Comparison of ENCODE assay signal across 50 mouse cellular contexts in the genomic region with DNA sequence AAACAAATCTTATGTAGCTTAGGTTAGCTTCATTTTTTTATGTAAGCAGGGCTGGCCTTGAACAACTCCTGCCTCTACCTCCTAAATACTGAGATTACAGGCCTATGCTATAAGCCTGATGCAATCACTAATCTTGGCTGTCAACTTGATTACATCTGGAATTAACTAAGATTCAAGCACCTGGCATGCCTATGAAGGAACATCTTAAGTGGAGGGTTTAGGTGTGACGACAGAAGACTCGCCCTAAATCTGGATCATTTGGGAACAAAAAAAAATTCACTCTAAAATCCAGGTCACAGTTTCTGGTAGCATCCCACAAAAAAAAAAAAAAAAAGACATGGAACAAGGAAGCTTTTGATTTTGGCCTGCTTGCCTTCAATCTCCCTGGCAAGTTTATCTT. TPM values are rescaled to one million over a fixed set of nuclear protein-coding genes. Genes with fewer than 3 reads are reported as not detected.
"Had no signal": no experiment of that assay in that cellular context is flagged by ENCODE, and none has a peak within 500 bp of the region (broad histone marks: within the 10 kb centered on the region; RNA-seq: fewer than 3 reads in every experiment).

No protein-coding gene starts in this region.

- H3K4me3 ChIP-seq: heart, embryonic 10.5 days; heart, embryonic 12.5 days; heart, embryonic 13.5 days; heart, embryonic 15.5 days; hindbrain, embryonic 10.5 days; hindbrain, embryonic 12.5 days; hindbrain, embryonic 13.5 days; hindbrain, embryonic 15.5 days; intestine, embryonic 15.5 days; kidney, embryonic 15.5 days; left cerebral cortex, adult 2 months had no signal

- DNase-seq: heart, postnatal 10 days; heart, postnatal 14 days; heart, postnatal 36 days; heart, postnatal 4 days; kidney, adult 11 months; kidney, adult 18-20 months; kidney, adult 2 months; kidney, adult 8-10 months; kidney, adult 9 months; kidney, postnatal 10 days; kidney, postnatal 14 days; kidney, postnatal 25 days; kidney, postnatal 36 days; kidney, postnatal 4 days; layer of hippocampus, adult 9-11 months; layer of hippocampus, postnatal 36 days had no signal

- H3K27ac ChIP-seq: heart, embryonic 10.5 days; heart, embryonic 13.5 days; heart, embryonic 15.5 days; hindbrain, embryonic 10.5 days; hindbrain, embryonic 12.5 days; hindbrain, embryonic 13.5 days; hindbrain, embryonic 14.5 days; hindbrain, embryonic 15.5 days; hindbrain, postnatal 0 days; intestine, embryonic 15.5 days; kidney, embryonic 15.5 days; kidney, postnatal 0 days; left cerebral cortex, adult 2 months had no signal

RNA-seq across cellular contexts. Expression of a gene that starts 3.1 kb away (rescaled TPM):
- total RNA-seq: heart, postnatal 10 days; heart, postnatal 14 days; heart, postnatal 25 days; heart, postnatal 36 days; heart, postnatal 4 days; hematopoietic stem cell, adult 5-6 weeks; layer of hippocampus, adult 18-20 months; layer of hippocampus, adult 8-10 months; layer of hippocampus, postnatal 36 days; left cerebral cortex, adult 18-20 months; left cerebral cortex, adult 2 months had no signal
- polyA plus RNA-seq: heart, embryonic 10.5 days; heart, embryonic 13.5 days; heart, embryonic 14.5 days; heart, embryonic 15.5 days; hindbrain, embryonic 11.5 days; intestine, embryonic 14.5 days; intestine, embryonic 15.5 days; intestine, embryonic 16.5 days; intestine, postnatal 0 days; kidney, adult 2 months; kidney, embryonic 14.5 days; kidney, embryonic 15.5 days; kidney, embryonic 16.5 days; kidney, postnatal 0 days had no signal

RNA-seq across cellular contexts. Expression of a gene that starts 59.1 kb away (rescaled TPM):
- total RNA-seq: heart, postnatal 10 days; heart, postnatal 25 days; heart, postnatal 36 days; heart, postnatal 4 days; hematopoietic stem cell, adult 5-6 weeks; hindbrain, postnatal 0 days; layer of hippocampus, adult 18-20 months; layer of hippocampus, adult 8-10 months; layer of hippocampus, postnatal 10 days; layer of hippocampus, postnatal 14 days; layer of hippocampus, postnatal 36 days; left cerebral cortex, adult 18-20 months; left cerebral cortex, adult 2 months had no signal
- polyA plus RNA-seq: heart, embryonic 10.5 days; heart, embryonic 11.5 days; heart, embryonic 12.5 days; heart, embryonic 13.5 days; heart, embryonic 14.5 days; heart, embryonic 15.5 days; heart, embryonic 16.5 days; heart, postnatal 0 days; hindbrain, embryonic 10.5 days; hindbrain, embryonic 11.5 days; hindbrain, embryonic 12.5 days; hindbrain, embryonic 13.5 days; hindbrain, embryonic 15.5 days; hindbrain, embryonic 16.5 days; inflammation-experienced regulatory T-cells, adult 6 months; intestine, embryonic 14.5 days; intestine, embryonic 15.5 days; intestine, embryonic 16.5 days; intestine, postnatal 0 days; kidney, adult 2 months; kidney, embryonic 14.5 days; kidney, embryonic 15.5 days; kidney, embryonic 16.5 days; kidney, postnatal 0 days; large intestine, adult 2 months had no signal
